Mouse (Mus musculus): Measurements from ENCODE around the gene Tcp1. TPM values are rescaled to one million over a fixed set of nuclear protein-coding genes. Genes with fewer than 3 reads are reported as not detected.
A peak's percentile ranks its signal among the peaks of the same experiment; 100 is the strongest.
"Not testable (repeated sequence)": the region's sequence is repeated elsewhere in the genome, so short reads cannot be mapped to it uniquely, and the experiment has no call there.

Tcp1 gene
- polyA plus RNA-seq, 1 experiment from 2014 or later = 392 TPM

- H3K4me3 ChIP-seq (replicated peaks; ENCODE audit: low read length) = no peak overlapping the region
- H3K9ac ChIP-seq (ENCODE audit: low read length) = no peak overlapping the region
- H3K4me1 ChIP-seq (ENCODE audit: control insufficient read depth, insufficient read depth, low read length) = no peaks in the 10 kb centered on the region
- H3K9me3 ChIP-seq (replicated peaks; ENCODE audit: control insufficient read depth, low read length) = no peaks in the 10 kb centered on the region
- ATAC-seq (ENCODE audit: insufficient read depth, low FRiP score) = no peak
- H3K36me3 ChIP-seq (ENCODE audit: control insufficient read depth, insufficient read depth, low read length) = peaks cover 7% of the 10 kb centered on the region; the same call in 1 of the 2 replicates
- WGBS = 91% methylated on average over 5 of the region's 5 CpGs
- H3K4me2 ChIP-seq (ENCODE audit: low read depth, low read length) = no peak overlapping the region
- H3K27me3 ChIP-seq (ENCODE audit: control insufficient read depth, insufficient read depth, low read length) = no peaks in the 10 kb centered on the region
- no peak overlapping the region for H3K27ac ChIP-seq (ENCODE audit: low read length)
Observed at GRCm38 (mm10) chr17:12949669-12950068, 34.2 kb downstream of the Tcp1 start.

DNA sequence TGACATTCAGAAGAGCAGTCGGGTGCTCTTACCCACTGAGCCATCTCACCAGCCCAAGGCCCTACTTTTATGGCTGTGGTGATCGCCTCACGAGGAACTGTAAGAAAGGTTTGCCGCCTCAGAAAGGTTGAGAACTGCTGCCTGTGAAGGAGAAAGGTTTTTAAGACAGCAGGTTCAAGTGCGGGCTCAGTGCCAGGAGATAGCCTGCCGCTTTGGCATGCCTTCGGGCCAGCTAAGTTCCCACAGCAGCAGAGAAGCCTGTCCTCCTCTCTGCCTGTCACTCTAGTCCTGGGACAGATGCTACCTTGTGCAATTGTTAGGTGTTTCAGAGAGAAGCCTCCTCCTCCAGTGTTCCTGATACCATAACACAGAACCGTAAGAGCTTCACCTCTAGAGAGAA lies 41.2 kb downstream of the Tcp1 start:
- ATAC-seq (ENCODE audit: insufficient read depth, low FRiP score) = no peak
- H3K27ac ChIP-seq (ENCODE audit: low read length) = no peak overlapping the region
- H3K4me2 ChIP-seq (ENCODE audit: low read depth, low read length) = no peak overlapping the region
- no peak overlapping the region for H3K4me3 ChIP-seq (replicated peaks; ENCODE audit: low read length)
- H3K27me3 ChIP-seq (ENCODE audit: control insufficient read depth, insufficient read depth, low read length) = no peaks in the 10 kb centered on the region
- peaks cover 5% of the 10 kb centered on the region; the same call in 1 of the 2 replicates for H3K36me3 ChIP-seq (ENCODE audit: control insufficient read depth, insufficient read depth, low read length)
- no peak overlapping the region for H3K9ac ChIP-seq (ENCODE audit: low read length)
- peaks cover 5% of the 10 kb centered on the region for H3K4me1 ChIP-seq (ENCODE audit: control insufficient read depth, insufficient read depth, low read length)
- WGBS = 86% methylated on average over 8 of the region's 8 CpGs
- no peaks in the 10 kb centered on the region for H3K9me3 ChIP-seq (replicated peaks; ENCODE audit: control insufficient read depth, low read length)

- Histone ChIP-seq H3K4me2 (ENCODE audit: low read depth, low read length) (0 out of 2 replicates have a peak overlapping the region, but pooled peaks have one; percentile 24), H3K4me3 (replicated peaks; ENCODE audit: low read length) (0 out of 2 replicates have a peak overlapping the region, but pooled peaks have one; percentile 14)
- 33% methylated on average over 1 of the region's 2 CpGs for WGBS
- not testable (repeated sequence) for H3K27me3 ChIP-seq (ENCODE audit: control insufficient read depth, insufficient read depth, low read length); H3K27ac ChIP-seq (ENCODE audit: low read length); H3K36me3 ChIP-seq (ENCODE audit: control insufficient read depth, insufficient read depth, low read length); H3K9me3 ChIP-seq (replicated peaks; ENCODE audit: control insufficient read depth, low read length); ATAC-seq (ENCODE audit: insufficient read depth, low FRiP score); H3K4me1 ChIP-seq (ENCODE audit: control insufficient read depth, insufficient read depth, low read length); H3K9ac ChIP-seq (ENCODE audit: low read length)
Observed at GRCm38 (mm10) chr17:12959377-12959776, 43.9 kb downstream of the Tcp1 start.

DNA sequence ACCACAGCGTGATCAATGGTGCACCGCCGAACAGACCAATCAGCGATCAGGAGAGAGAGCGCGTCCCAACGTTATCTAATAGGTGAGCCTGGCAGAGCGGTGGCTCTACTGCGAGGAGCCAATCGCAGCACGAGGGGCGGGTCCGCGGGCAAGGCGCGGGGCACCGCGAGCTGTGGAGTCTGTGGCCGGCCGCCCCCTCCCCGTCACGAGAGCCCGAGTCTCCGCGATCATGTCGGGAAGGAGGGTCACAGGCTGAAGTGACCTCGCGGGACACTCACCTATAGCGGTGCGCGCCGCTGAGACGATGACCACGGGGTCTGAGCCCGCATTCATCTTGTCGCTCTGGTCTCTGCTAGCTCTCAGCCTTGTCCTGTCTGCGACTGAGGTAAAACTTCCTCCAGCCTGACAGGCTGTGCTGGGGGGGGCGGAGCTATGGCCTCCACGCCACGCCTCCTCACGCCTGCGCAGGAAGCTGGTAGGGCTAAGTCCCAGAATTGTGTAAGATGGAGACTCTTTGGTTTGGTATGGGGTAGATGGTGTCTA lies 44.9 kb downstream of the Tcp1 start, which contains the start of gene Acat2:
TSS of gene Acat2 (minus strand) at position 417 of the 543 bp plus-strand sequence.
- H3K4me1 ChIP-seq (ENCODE audit: control insufficient read depth, insufficient read depth, low read length) = peaks cover 5% of the 10 kb centered on the region
- H3K9ac ChIP-seq (ENCODE audit: low read length) = peak within 1 kb of the TSS; percentile 79
- peak within 1 kb of the TSS; percentile 94 for H3K4me2 ChIP-seq (ENCODE audit: low read depth, low read length)
- under 1% methylated on average over 42 of the region's 42 CpGs for WGBS
- peak; percentile 99 for ATAC-seq (ENCODE audit: insufficient read depth, low FRiP score)
- H3K9me3 ChIP-seq (replicated peaks; ENCODE audit: control insufficient read depth, low read length) = no peaks in the 10 kb centered on the region
- peaks cover 3% of the 10 kb centered on the region; the same call in 1 of the 2 replicates for H3K36me3 ChIP-seq (ENCODE audit: control insufficient read depth, insufficient read depth, low read length)
- peak within 1 kb of the TSS; percentile 88 for H3K27ac ChIP-seq (ENCODE audit: low read length)
- H3K27me3 ChIP-seq (ENCODE audit: control insufficient read depth, insufficient read depth, low read length) = no peaks in the 10 kb centered on the region
- H3K4me3 ChIP-seq (replicated peaks; ENCODE audit: low read length) = peak within 1 kb of the TSS; percentile 77

- H3K9ac ChIP-seq (ENCODE audit: low read length) = no peak overlapping the region
- H3K4me3 ChIP-seq (replicated peaks; ENCODE audit: low read length) = no peak overlapping the region
- no peak for ATAC-seq (ENCODE audit: insufficient read depth, low FRiP score)
- H3K36me3 ChIP-seq (ENCODE audit: control insufficient read depth, insufficient read depth, low read length) = 0 out of 2 replicates have a peak, but pooled peaks cover 6% of the 10 kb centered on the region
- no peaks in the 10 kb centered on the region for H3K9me3 ChIP-seq (replicated peaks; ENCODE audit: control insufficient read depth, low read length)
- H3K4me2 ChIP-seq (ENCODE audit: low read depth, low read length) = no peak overlapping the region
- 67% methylated on average over 3 of the region's 3 CpGs for WGBS
- H3K27me3 ChIP-seq (ENCODE audit: control insufficient read depth, insufficient read depth, low read length) = no peaks in the 10 kb centered on the region
- H3K27ac ChIP-seq (ENCODE audit: low read length) = no peak overlapping the region
- H3K4me1 ChIP-seq (ENCODE audit: control insufficient read depth, insufficient read depth, low read length) = peaks cover 5% of the 10 kb centered on the region
Observed at GRCm38 (mm10) chr17:12963476-12963875, 48.0 kb downstream of the Tcp1 start.

DNA sequence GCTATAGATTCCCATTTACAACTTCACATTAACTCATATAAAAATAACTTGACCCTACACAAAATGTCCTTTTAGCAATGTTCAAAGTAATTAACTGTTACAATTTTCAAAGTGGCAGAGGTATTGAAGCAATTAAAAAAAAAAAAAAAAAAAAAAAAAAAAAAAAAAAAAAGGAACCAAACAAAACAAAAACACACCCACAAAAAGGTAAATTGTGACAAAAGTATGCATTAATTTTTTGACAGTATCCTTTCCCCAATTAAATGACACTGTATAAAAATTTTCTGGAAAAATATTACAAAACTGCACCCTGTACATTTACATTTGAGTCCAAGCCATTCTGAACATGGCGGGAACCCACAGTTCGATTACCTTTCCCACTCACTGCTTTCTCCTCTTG lies 51.7 kb downstream of the Tcp1 start:
- no peak for ATAC-seq (ENCODE audit: insufficient read depth, low FRiP score)
- H3K4me3 ChIP-seq (replicated peaks; ENCODE audit: low read length) = no peak overlapping the region
- no peak overlapping the region for H3K9ac ChIP-seq (ENCODE audit: low read length)
- H3K27ac ChIP-seq (ENCODE audit: low read length) = no peak overlapping the region
- no peaks in the 10 kb centered on the region for H3K27me3 ChIP-seq (ENCODE audit: control insufficient read depth, insufficient read depth, low read length)
- no peak overlapping the region for H3K4me2 ChIP-seq (ENCODE audit: low read depth, low read length)
- H3K9me3 ChIP-seq (replicated peaks; ENCODE audit: control insufficient read depth, low read length) = no peaks in the 10 kb centered on the region
- H3K4me1 ChIP-seq (ENCODE audit: control insufficient read depth, insufficient read depth, low read length) = no peaks in the 10 kb centered on the region
- H3K36me3 ChIP-seq (ENCODE audit: control insufficient read depth, insufficient read depth, low read length) = peaks cover 7% of the 10 kb centered on the region; the same call in 1 of the 2 replicates
- WGBS = 91% methylated on average over 2 of the region's 2 CpGs

DNA sequence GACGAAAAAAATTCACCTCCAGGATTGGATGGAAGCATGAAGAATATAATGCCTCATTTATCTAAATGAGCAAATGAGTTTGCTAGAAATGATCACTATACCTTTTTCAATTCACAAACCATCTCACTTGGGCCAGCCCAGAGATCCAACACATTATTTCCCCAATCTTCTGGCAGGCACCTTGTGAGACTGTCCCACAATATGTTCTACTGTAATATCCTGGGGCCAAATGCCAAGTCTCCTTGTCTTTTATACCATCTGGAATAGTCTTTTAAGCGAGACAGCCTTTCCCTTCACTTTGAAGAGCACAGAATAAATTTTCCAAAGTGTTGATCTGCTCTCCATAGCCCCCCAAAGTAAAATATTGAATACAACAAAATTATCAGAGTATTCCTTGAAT lies 58.4 kb downstream of the Tcp1 start:
- H3K27ac ChIP-seq (ENCODE audit: low read length) = no peak overlapping the region
- WGBS = 87% methylated on average over 2 of the region's 2 CpGs
- H3K4me1 ChIP-seq (ENCODE audit: control insufficient read depth, insufficient read depth, low read length) = no peaks in the 10 kb centered on the region
- H3K9ac ChIP-seq (ENCODE audit: low read length) = no peak overlapping the region
- no peak for ATAC-seq (ENCODE audit: insufficient read depth, low FRiP score)
- H3K4me3 ChIP-seq (replicated peaks; ENCODE audit: low read length) = no peak overlapping the region
- H3K4me2 ChIP-seq (ENCODE audit: low read depth, low read length) = no peak overlapping the region
- no peaks in the 10 kb centered on the region for H3K27me3 ChIP-seq (ENCODE audit: control insufficient read depth, insufficient read depth, low read length)
- H3K9me3 ChIP-seq (replicated peaks; ENCODE audit: control insufficient read depth, low read length) = no peaks in the 10 kb centered on the region
- peaks cover 6% of the 10 kb centered on the region; the same call in 1 of the 2 replicates for H3K36me3 ChIP-seq (ENCODE audit: control insufficient read depth, insufficient read depth, low read length)

Other genes starting within 250 kb of the Tcp1 start
- gene Slc22a1, start 239.9 kb upstream of the Tcp1 start, polyA plus RNA-seq (2015; fragmentation: Nextera tagmentation; extraction: Ambion mirVana) = 0.96 and 1.2 TPM in 2 replicates
- gene Igf2r, start 146.0 kb upstream of the Tcp1 start, polyA plus RNA-seq (2015; fragmentation: Nextera tagmentation; extraction: Ambion mirVana) = 38.6 and 39.3 TPM in 2 replicates
- gene Mas1, start 47.6 kb upstream of the Tcp1 start, polyA plus RNA-seq (2015; fragmentation: Nextera tagmentation; extraction: Ambion mirVana) = 0.84 and 0.89 TPM in 2 replicates
- gene Mrgprh, start 39.7 kb upstream of the Tcp1 start, polyA plus RNA-seq (2015; fragmentation: Nextera tagmentation; extraction: Ambion mirVana) = 0.09 TPM in 1 of 2 replicates, not detected in the other
- 0.42 and 1.1 TPM in 2 replicates for gene Pnldc1, start 5.5 kb upstream of the Tcp1 start, polyA plus RNA-seq (2015; fragmentation: Nextera tagmentation; extraction: Ambion mirVana)
- gene Mrpl18, start 644 bp downstream of the Tcp1 start, polyA plus RNA-seq (2015; fragmentation: Nextera tagmentation; extraction: Ambion mirVana) = 120 and 141 TPM in 2 replicates
- gene Acat3, start 24.9 kb downstream of the Tcp1 start, polyA plus RNA-seq (2015; fragmentation: Nextera tagmentation; extraction: Ambion mirVana) = 1.2 and 1.5 TPM in 2 replicates
- 137 TPM in 2 replicates for gene Acat2, start 45.0 kb downstream of the Tcp1 start, polyA plus RNA-seq (2015; fragmentation: Nextera tagmentation; extraction: Ambion mirVana)
- gene Wtap, start 78.5 kb downstream of the Tcp1 start, polyA plus RNA-seq (2015; fragmentation: Nextera tagmentation; extraction: Ambion mirVana) = 101 and 105 TPM in 2 replicates
- 125 and 130 TPM in 2 replicates for gene Sod2, start 91.1 kb downstream of the Tcp1 start, polyA plus RNA-seq (2015; fragmentation: Nextera tagmentation; extraction: Ambion mirVana)
- gene Gpr31b, start 136.6 kb downstream of the Tcp1 start, polyA plus RNA-seq (2015; fragmentation: Nextera tagmentation; extraction: Ambion mirVana) = not detected in 2 replicates
- gene Tcp10b, start 145.4 kb downstream of the Tcp1 start, polyA plus RNA-seq (2015; fragmentation: Nextera tagmentation; extraction: Ambion mirVana) = 0.15 TPM in 1 of 2 replicates, not detected in the other
- not detected in 2 replicates for gene Unc93a, start 216.1 kb downstream of the Tcp1 start, polyA plus RNA-seq (2015; fragmentation: Nextera tagmentation; extraction: Ambion mirVana)